Mouse (Mus musculus) heart, postnatal 0 days (tissue): Measurements from ENCODE around the gene Nup35.

ENCODE experiments used
- CTCF ChIP-seq: IDR thresholded peaks from 2 replicates; pipeline ENCODE4 v1.5.1; 2016; ENCODE audit warnings: antibody characterized with exemption, control low read depth, low read depth
- EP300 ChIP-seq: IDR thresholded peaks from 2 replicates; pipeline ENCODE4 v1.6.1; 2016; ENCODE audit warnings: antibody characterized with exemption, low read depth

GRCm38 (mm10) chr2:80618991-80619390 lies 2.0 kb downstream of the Nup35 start:
- TF ChIP-seq CTCF (no peak), EP300 (no peak)
